Mouse (Mus musculus) MEL (cell line): Measurements from ENCODE around the gene Zfp954.

Source experiments
- CTCF ChIP-seq, 3 experiments: IDR thresholded peaks in 2 of 3; conservative IDR thresholded peaks in 1 of 3; 2 replicates each; pipeline ENCODE4 v1.5.1; 2011 to 2012; ENCODE audit warnings: low read length in 3 of 3, low read depth in 2 of 3, mild to moderate bottlenecking in 2 of 3, improper control_type of control experiment in 1 of 3, inconsistent platforms in 1 of 3, mixed read lengths in 1 of 3, moderate library complexity in 1 of 3; ENCODE audit not compliant: control insufficient read depth in 1 of 3, insufficient read depth in 1 of 3, poor library complexity in 1 of 3, severe bottlenecking in 1 of 3
- GATA1 ChIP-seq: IDR thresholded peaks from 2 replicates; pipeline ENCODE4 v1.6.1; 2011; ENCODE audit warnings: low read depth, low read length, improper control_type of control experiment
- JUND ChIP-seq: IDR thresholded peaks from 2 replicates; pipeline ENCODE4 v1.6.1; 2011; ENCODE audit warnings: low read depth, mild to moderate bottlenecking, improper control_type of control experiment, low read length
- POLR2A ChIP-seq, 2 experiments: IDR thresholded peaks; 2 replicates each; pipeline ENCODE4 v1.6.1; 2011 to 2012; ENCODE audit warnings: low read length in 2 of 2, mild to moderate bottlenecking in 2 of 2, control low read depth in 1 of 2, improper control_type of control experiment in 1 of 2, low read depth in 1 of 2, moderate library complexity in 1 of 2; ENCODE audit not compliant: control insufficient read depth in 1 of 2, insufficient read depth in 1 of 2, poor library complexity in 1 of 2
- ZC3H11A ChIP-seq: IDR thresholded peaks from 2 replicates; pipeline ENCODE4 v1.6.1; 2012; ENCODE audit warnings: low read depth, mild to moderate bottlenecking, inconsistent platforms, low read length, improper control_type of control experiment

GRCm38 (mm10) chr7:7108501-7108900 lies 12.8 kb downstream of the Zfp954 start:
- TF ChIP-seq CTCF (IDR thresholded peaks at IDR 0.05 in 2 of 3, conservative IDR thresholded peaks at IDR 0.05 in 1 of 3; ENCODE audit: control insufficient read depth in 1 of 3, insufficient read depth in 1 of 3, low read depth in 2 of 3, low read length in 3 of 3, poor library complexity in 1 of 3, severe bottlenecking in 1 of 3) (no peak), JUND (no peak), POLR2A (IDR thresholded peaks at IDR 0.05; ENCODE audit: control insufficient read depth in 1 of 2, insufficient read depth in 1 of 2, low read depth in 1 of 2, low read length in 2 of 2, poor library complexity in 1 of 2) (no peak), ZC3H11A (no peak), GATA1 (no peak)
